Mouse (Mus musculus) testis, adult 2 months (tissue): ENCODE measurements around the gene Abca1.

Experiments used
- CTCF ChIP-seq: fragments of 200-500 bp; IDR thresholded peaks from 2 replicates; pipeline ENCODE4 v1.5.1; 2012; ENCODE audit warnings: low read depth, mild to moderate bottlenecking, inconsistent platforms, low read length, moderate library complexity; ENCODE audit not compliant: control insufficient read depth, insufficient read depth, insufficient replicate concordance
- POLR2A ChIP-seq: fragments of 200-500 bp; IDR thresholded peaks from 2 replicates; pipeline ENCODE4 v1.6.1; 2012; ENCODE audit warnings: low read depth, mild to moderate bottlenecking, inconsistent platforms, low read length, moderate library complexity; ENCODE audit not compliant: control insufficient read depth

DNA sequence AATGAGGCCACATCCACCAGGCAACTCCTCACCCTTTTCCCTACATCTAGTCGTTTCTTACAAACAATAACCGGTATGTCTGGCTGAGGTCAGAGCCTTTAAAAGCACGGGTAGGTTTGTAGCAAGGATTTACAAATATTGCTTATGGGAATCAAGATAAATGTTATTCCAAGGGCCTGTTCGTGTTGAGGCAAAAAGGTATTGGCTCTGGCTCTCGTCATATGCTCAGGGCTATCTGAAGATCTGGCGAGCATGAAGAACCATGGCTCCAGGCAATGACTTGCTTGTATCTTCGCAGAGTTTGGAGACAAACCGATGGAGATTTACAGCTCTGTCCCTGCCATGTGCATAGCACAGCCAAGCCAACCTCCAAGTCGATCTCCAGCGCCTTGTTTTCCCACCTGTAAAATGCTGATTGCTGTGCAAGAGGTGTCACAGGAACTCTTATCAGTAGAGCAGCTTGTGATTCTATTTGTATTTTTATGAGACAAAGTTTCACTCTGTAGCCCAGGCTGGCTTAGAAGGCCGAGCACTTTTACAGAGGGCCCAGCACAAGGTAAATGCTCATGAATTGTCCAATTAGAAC lies 29.9 kb downstream of the Abca1 start:
- no peak for TF ChIP-seq CTCF
- TF ChIP-seq POLR2A: no peak
